Mouse (Mus musculus): ENCODE measurements around the gene Ensa. TPM values are rescaled to one million over a fixed set of nuclear protein-coding genes. Genes with fewer than 3 reads are reported as not detected.
"Not testable (repeated sequence)": the region's sequence is repeated elsewhere in the genome, so short reads cannot be mapped to it uniquely, and the experiment has no call there.

Gene Ensa
- polyA plus RNA-seq, 1 experiment from 2014 or later = 89.9 TPM

DNA sequence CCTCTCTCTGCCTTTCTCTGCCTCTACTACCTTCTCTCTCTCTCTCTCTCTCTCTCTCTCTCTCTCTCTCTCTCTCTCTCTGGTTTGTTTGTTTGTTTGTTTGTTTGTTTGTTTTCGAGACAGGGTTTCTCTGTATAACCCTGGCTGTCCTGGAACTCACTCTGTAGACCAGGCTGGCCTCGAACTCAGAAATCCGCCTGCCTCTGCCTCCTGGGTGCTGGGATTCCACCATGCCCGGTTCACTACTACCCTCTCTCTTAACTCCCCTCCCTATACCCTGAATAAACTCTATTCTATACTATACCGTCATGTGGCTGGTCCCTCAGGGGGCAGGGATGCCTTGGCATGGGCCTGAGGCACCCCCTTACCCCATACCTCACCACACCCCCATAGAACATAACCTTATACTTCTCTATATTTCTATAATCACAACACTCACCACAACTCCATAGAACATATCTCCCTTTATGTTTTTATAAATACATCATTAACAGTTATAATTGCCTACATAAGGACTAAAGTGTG, 740 bp upstream of the Ensa start:
- peaks cover 48% of the 10 kb centered on the region for H3K36me3 ChIP-seq
- peak overlapping the region; percentile 78 for H3K4me3 ChIP-seq
- not testable (repeated sequence) for DNase-seq (ENCODE audit: low spot score); H3K9me3 ChIP-seq; H3K27me3 ChIP-seq (ENCODE audit: insufficient read depth, poor library complexity, severe bottlenecking)
- WGBS = 73% methylated on average over 5 of the region's 5 CpGs
- peaks cover 20% of the 10 kb centered on the region for H3K4me1 ChIP-seq (replicated peaks)
- peak overlapping the region; percentile 96 for H3K27ac ChIP-seq

DNA sequence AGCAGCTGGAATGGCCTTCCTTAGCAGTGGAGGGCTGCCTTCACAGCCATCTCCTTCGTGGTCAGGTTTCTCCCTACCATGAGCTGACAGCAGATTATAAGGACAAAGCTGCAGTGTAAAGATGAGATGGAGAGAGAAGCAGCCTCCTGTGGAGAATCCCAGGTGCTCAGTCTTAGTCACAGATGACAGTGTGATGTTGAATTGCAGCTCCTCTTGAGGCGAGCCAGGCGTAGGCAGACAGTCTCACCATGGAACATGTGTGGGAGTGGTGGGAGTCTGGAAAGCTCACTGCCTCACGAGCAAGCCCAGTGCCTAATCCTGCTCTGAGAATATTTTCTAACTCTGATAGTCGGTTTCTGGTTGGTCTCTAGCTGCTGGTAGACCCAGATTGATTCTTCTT, 3.0 kb downstream of the Ensa start:
- peaks cover 67% of the 10 kb centered on the region for H3K36me3 ChIP-seq
- H3K4me3 ChIP-seq = no peak overlapping the region
- WGBS = 87% methylated on average over 5 of the region's 5 CpGs
- H3K27me3 ChIP-seq (ENCODE audit: insufficient read depth, poor library complexity, severe bottlenecking) = no peaks in the 10 kb centered on the region
- no peak overlapping the region for H3K27ac ChIP-seq
- DNase-seq (ENCODE audit: low spot score) = no peak
- H3K9me3 ChIP-seq = no peaks in the 10 kb centered on the region
- peaks cover 20% of the 10 kb centered on the region for H3K4me1 ChIP-seq (replicated peaks)

DNA sequence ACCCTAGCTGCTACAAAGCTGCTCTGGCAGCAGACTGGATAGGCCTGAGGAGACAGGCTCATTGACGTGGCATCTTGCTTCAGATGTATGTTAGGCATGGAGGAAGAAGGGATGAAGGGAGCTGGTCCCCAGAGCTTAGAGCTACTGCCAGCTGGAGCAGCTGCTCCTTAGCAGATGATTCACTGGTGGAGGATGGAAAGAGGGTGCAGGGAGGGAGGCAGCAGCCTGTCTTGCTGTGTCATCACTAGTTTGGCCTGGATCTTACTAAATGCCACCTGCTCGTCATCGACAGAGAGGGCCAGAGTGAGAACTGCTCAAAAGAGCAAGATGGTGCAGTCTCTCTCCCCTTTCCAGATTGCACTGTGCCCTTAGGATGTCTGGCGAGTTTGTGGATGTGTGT, 5.0 kb downstream of the Ensa start:
- no peak for DNase-seq (ENCODE audit: low spot score)

DNA sequence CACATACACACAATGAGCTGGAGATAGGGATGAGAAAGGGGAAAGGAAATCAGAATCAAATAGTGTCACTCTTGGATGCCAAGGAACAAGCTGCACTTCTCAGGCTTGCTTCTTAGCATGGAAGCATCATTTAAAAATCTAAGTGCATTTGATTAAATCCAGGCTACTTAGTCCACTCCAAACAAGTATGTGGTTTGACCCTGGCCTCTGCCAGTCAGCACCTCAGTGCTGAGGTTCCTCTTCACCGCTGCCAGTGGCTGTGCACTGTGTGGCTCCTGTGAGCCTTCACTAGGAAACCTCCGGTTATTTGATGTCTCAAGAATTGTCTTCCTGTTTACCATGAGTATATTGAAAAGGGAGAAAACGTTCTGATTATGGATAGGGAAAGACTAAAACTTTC, 6.1 kb downstream of the Ensa start:
- Histone ChIP-seq H3K36me3 (peaks cover 98% of the 10 kb centered on the region), H3K27ac (no peak overlapping the region)
- WGBS = 89% methylated on average over 3 of the region's 3 CpGs

More for the DNA sequence above, 5.0 kb downstream of the Ensa start:
- H3K27ac ChIP-seq = no peak overlapping the region
- H3K9me3 ChIP-seq = no peaks in the 10 kb centered on the region
- H3K27me3 ChIP-seq (ENCODE audit: insufficient read depth, poor library complexity, severe bottlenecking) = no peaks in the 10 kb centered on the region
- H3K4me1 ChIP-seq (replicated peaks) = peaks cover 10% of the 10 kb centered on the region
- peaks cover 87% of the 10 kb centered on the region for H3K36me3 ChIP-seq
- H3K4me3 ChIP-seq = no peak overlapping the region
- WGBS = 90% methylated on average over 4 of the region's 4 CpGs

DNA sequence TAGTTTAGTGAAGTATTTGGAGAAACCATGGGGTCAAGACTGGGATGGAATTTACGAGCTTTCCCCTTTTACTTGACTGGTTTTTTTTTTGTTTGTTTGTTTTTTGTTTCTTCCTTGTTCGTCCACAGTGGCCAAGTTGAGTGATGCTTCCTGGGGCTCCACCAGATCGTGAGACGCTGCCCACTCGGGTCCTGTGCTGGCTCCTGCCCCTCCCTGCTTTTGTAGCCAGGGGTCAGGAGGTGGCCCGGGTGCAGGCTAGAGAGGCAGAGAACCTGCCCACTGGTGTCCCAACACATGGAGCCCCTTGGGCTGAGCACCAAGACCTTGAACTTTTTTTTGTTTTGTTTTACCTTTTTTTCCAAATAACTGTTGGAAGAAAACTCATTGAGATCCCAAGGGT, 6.5 kb downstream of the Ensa start:
- no peak for DNase-seq (ENCODE audit: low spot score)
- H3K4me1 ChIP-seq (replicated peaks) = peaks cover 2% of the 10 kb centered on the region
- H3K27me3 ChIP-seq (ENCODE audit: insufficient read depth, poor library complexity, severe bottlenecking) = no peaks in the 10 kb centered on the region
- WGBS = 86% methylated on average over 6 of the region's 6 CpGs
- H3K36me3 ChIP-seq = peaks cover 99% of the 10 kb centered on the region
- H3K4me3 ChIP-seq = no peak overlapping the region
- no peaks in the 10 kb centered on the region for H3K9me3 ChIP-seq
- no peak overlapping the region for H3K27ac ChIP-seq

More for the DNA sequence above, 6.1 kb downstream of the Ensa start:
- H3K27me3 ChIP-seq (ENCODE audit: insufficient read depth, poor library complexity, severe bottlenecking) = no peaks in the 10 kb centered on the region
- peaks cover 6% of the 10 kb centered on the region for H3K4me1 ChIP-seq (replicated peaks)
- no peak overlapping the region for H3K4me3 ChIP-seq
- no peaks in the 10 kb centered on the region for H3K9me3 ChIP-seq
- no peak for DNase-seq (ENCODE audit: low spot score)

DNA sequence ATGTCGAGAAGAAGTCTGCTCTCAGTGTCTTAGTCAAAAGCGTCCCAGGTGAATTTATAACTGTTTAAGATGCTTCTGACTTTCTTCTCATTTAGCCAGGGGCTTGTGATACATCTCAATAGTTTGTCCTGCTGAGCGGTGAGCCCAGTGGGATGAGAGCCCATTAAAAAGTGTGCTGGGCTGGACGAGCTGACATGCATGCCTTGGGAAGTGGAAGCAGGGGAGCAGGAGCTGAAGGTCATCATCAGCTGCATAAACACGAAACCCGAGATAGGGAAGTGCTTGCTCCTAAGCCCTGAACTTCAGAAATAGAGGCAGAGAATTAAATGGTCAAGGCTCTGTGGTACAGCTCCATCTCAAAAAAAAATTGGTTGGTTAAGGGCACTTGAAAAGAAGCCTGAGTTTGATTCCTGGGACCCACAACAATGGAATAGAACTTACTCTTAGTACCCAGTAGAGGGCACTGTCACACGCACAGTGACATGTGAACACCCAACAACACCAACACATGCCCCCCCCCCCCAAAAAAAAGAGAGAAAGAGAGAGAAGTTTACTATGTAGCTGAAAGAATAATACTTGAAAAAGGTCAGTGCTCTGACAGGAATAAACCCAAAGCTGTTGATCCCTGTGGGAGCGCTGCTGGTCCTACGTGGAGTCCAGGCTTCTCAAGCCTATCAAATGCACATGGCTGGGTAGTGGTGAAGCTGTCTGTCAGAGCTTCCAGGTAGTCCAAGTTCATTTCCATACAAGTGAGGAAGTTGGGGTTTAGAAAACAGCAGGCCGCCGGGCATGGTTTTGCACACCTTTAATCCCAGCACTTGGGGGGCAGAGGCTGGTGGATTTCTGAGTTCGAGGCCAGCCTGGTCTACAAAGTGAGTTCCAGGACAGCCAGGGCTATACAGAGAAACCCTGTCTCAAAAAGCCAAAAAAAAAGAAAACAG, 8.1 kb downstream of the Ensa start:
- H3K36me3 ChIP-seq = peaks cover 99% of the 10 kb centered on the region
- H3K9me3 ChIP-seq = no peaks in the 10 kb centered on the region
- no peaks in the 10 kb centered on the region for H3K4me1 ChIP-seq (replicated peaks)
- 77% methylated on average over 12 of the region's 12 CpGs for WGBS
- no peak for DNase-seq (ENCODE audit: low spot score)
- no peak overlapping the region for H3K27ac ChIP-seq
- H3K4me3 ChIP-seq = no peak overlapping the region
- H3K27me3 ChIP-seq (ENCODE audit: insufficient read depth, poor library complexity, severe bottlenecking) = no peaks in the 10 kb centered on the region

DNA sequence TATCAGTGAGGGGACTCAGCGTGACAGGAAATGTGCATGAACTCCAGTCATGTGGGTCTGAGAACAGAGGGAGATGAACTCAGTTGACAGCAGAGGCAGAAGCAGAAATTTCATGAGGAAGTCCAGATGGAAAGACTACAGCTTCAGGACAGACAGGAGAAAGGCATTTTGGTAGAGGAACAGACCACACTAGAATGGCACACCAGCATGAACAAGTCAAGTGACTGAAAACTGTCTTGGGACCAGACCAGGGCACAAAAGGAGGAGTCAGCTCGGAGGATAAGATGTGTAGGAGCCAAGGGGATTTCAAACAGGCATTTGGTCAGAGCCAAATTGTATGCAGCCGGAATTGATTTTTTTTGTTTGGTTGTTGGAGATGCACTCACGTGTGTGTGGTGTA, 10.8 kb downstream of the Ensa start:
- H3K4me3 ChIP-seq = no peak overlapping the region
- no peaks in the 10 kb centered on the region for H3K9me3 ChIP-seq
- 82% methylated on average over 4 of the region's 4 CpGs for WGBS
- H3K4me1 ChIP-seq (replicated peaks) = no peaks in the 10 kb centered on the region
- no peaks in the 10 kb centered on the region for H3K27me3 ChIP-seq (ENCODE audit: insufficient read depth, poor library complexity, severe bottlenecking)
- DNase-seq (ENCODE audit: low spot score) = no peak
- H3K36me3 ChIP-seq = peaks cover 100% of the 10 kb centered on the region
- no peak overlapping the region for H3K27ac ChIP-seq

DNA sequence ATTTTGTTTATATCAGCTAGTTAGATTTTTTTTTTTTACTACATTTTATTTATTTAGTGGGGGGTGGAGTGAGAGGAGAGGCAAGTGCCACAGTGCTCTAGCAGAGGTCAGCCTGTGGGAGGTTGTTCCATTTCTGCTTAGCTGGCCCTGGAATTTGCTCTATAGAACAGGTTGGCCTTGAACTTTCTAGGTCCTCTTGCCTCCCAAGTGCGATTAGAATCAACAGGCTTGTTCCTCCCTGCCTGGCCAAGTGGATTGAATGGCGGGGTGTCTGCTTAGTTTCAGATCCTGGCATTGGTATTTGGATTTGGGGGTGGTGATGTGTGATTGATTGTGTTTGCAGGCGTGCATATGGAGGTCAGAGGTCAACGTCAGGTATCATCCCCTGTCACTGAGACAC, 11.3 kb downstream of the Ensa start:
- Histone ChIP-seq H3K27me3 (ENCODE audit: insufficient read depth, poor library complexity, severe bottlenecking) (no peaks in the 10 kb centered on the region), H3K4me1 (replicated peaks) (no peaks in the 10 kb centered on the region), H3K36me3 (peaks cover 100% of the 10 kb centered on the region), H3K9me3 (no peaks in the 10 kb centered on the region), H3K27ac (no peak overlapping the region), H3K4me3 (no peak overlapping the region)
- WGBS = 89% methylated on average over 4 of the region's 4 CpGs
- DNase-seq (ENCODE audit: low spot score) = no peak

DNA sequence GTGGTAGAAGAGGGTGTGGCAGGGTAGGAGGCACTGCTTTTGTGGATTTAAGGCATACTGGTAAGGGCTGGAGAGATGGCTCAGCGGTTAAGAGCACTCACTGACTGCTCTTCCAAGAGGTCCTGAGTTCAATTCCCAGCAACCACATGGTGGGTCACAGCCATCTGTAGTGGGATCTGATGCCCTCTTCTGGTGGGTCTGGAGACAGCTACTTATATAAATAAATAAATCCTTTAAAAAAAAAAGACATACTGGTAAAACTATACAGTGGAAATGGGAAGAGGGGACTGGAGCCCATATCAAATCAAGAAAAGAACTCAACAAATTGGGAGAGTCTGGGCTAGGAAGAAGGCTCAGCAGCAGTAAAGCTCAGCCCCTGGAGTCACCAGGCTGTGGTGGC, 14.9 kb downstream of the Ensa start:
- 89% methylated on average over 1 of the region's 1 CpGs for WGBS

DNA sequence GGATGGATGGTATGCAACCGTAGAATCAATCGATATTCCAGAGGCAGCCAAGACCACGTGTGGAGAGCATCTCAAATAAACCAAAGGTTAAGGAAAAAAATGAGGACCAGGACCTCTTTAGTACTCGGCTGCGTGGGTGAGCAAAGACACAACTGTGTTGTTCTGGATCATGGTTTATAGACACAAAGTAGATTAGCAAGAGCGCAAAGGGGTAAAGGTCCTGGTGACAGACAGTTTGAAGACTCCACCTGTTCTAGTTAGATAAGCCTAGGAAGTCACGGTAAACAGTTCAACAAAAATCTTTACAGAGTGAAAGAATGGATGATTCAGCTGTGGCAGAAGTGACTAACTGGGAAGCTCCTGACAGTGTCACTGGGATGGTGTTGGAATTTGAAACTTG, 18.3 kb downstream of the Ensa start:
- H3K9me3 ChIP-seq = no peaks in the 10 kb centered on the region
- 91% methylated on average over 7 of the region's 7 CpGs for whole genome bisulfite sequencing

More for the DNA sequence above, 14.9 kb downstream of the Ensa start:
- Histone ChIP-seq H3K9me3 (no peaks in the 10 kb centered on the region), H3K36me3 (peaks cover 78% of the 10 kb centered on the region), H3K27me3 (ENCODE audit: insufficient read depth, poor library complexity, severe bottlenecking) (no peaks in the 10 kb centered on the region), H3K4me3 (no peak overlapping the region), H3K27ac (no peak overlapping the region), H3K4me1 (replicated peaks) (no peaks in the 10 kb centered on the region)
- no peak for DNase-seq (ENCODE audit: low spot score)

DNA sequence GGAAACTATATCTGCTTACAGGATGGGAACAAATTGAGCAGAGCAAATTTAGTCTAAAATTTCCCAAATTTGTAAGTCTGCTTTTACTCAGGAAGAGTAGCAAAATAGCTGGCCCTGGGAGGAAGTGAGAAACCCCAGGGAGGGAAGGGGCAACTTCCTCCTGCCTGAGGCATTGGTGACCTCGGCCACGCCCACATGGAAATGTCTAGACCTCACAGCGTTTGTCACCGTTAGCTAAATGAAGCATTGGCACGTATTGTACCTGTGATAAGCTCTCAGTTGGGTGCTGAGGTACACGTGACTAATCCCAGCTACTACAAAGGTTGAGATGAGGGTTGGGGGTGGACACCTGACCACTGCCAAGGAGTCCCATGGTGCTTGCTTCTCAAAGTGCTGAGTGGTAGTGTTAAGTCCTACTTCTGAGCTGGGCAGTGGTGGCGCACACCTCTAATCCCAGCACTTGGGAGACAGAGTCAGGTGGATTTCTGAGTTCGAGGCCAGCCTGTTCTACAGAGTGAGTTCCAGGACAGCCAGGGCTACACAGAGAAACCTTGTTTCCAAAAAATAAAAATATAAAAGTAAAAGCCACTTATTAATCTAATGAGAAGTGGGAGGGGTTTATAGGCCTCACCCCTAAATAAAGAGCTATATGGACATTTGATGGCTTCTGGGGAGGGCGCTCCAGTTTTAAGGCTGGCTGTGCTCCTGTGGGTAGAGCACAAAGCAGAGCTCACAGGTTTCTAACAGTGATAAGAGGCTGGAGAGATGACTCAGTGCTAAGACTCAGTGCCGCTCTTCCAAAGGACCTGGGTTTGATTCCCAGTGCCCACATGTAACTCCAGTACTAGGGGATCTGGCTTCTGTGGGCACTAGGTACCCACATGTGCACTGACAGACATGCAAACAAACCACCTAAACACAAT, 20.8 kb downstream of the Ensa start:
- Histone ChIP-seq H3K27ac (no peak overlapping the region), H3K9me3 (no peaks in the 10 kb centered on the region), H3K36me3 (peaks cover 19% of the 10 kb centered on the region), H3K27me3 (ENCODE audit: insufficient read depth, poor library complexity, severe bottlenecking) (no peaks in the 10 kb centered on the region), H3K4me3 (no peak overlapping the region), H3K4me1 (replicated peaks) (no peaks in the 10 kb centered on the region)
- WGBS = 68% methylated on average over 10 of the region's 10 CpGs
- no peak for DNase-seq (ENCODE audit: low spot score)

More for the DNA sequence above, 18.3 kb downstream of the Ensa start:
- no peaks in the 10 kb centered on the region for H3K4me1 ChIP-seq (replicated peaks)
- no peaks in the 10 kb centered on the region for H3K27me3 ChIP-seq (ENCODE audit: insufficient read depth, poor library complexity, severe bottlenecking)
- no peak for DNase-seq (ENCODE audit: low spot score)
- H3K36me3 ChIP-seq = peaks cover 44% of the 10 kb centered on the region
- H3K27ac ChIP-seq = no peak overlapping the region
- H3K4me3 ChIP-seq = no peak overlapping the region

DNA sequence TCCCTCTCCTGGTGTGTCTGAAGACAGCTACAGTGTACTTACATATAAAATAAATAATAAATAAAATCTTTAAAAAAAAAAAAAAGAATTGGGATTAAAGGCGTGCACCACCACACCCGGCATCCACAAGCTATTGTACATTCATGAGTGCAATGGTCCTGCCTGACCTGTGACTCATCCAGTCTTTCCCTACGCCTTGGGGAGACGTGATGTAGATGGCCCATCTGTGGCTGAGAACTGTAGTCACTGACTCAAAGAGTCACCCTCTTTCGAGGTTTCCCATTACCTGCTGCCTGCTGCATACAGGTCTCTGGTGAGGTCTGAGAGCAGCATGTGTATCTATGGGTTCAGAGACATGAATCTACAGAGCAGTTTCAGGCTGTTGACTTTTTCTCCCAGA, 23.2 kb downstream of the Ensa start:
- Histone ChIP-seq H3K4me3 (no peak overlapping the region), H3K4me1 (replicated peaks) (peaks cover 10% of the 10 kb centered on the region; the same call in 1 of the 2 replicates), H3K9me3 (no peaks in the 10 kb centered on the region), H3K27ac (no peak overlapping the region), H3K27me3 (ENCODE audit: insufficient read depth, poor library complexity, severe bottlenecking) (no peaks in the 10 kb centered on the region), H3K36me3 (no peaks in the 10 kb centered on the region)
- 94% methylated on average over 5 of the region's 5 CpGs for WGBS
- no peak for DNase-seq (ENCODE audit: low spot score)
